Mouse (Mus musculus): ENCODE data around the gene Phf23.

- TF ChIP-seq CTCF (conservative IDR thresholded peaks at IDR 0.05; ENCODE audit: insufficient read depth, insufficient read length, low read depth, low read length): no peak
- peak; percentile 58 for TF ChIP-seq POLR2A (IDR thresholded peaks at IDR 0.05; ENCODE audit: low read depth, low read length)
These were observed 4.5 kb upstream of the Phf23 start, which contains the start of gene Gabarap for GRCm38 (mm10) chr11:69990850-69991691.
